Mouse (Mus musculus) embryonic facial prominence, embryonic 15.5 days (tissue): ENCODE results near the gene Eml3. TPM values are rescaled to one million over a fixed set of nuclear protein-coding genes. Genes with fewer than 3 reads are reported as not detected.

Experiments used
- ATAC-seq: fragments of 200-750 bp; cut with Nextera tagmentation; 2 replicates; pipeline ENCODE4 v1.8.0; 2017; ENCODE audit warnings: low read depth, moderate TSS enrichment; ENCODE audit not compliant: insufficient number of reproducible peaks, low FRiP score, low TSS enrichment
- H3K27ac ChIP-seq: fragments of 300-500 bp; sonication (generic); replicated peaks from 2 replicates; pipeline ENCODE4 v1.5.1; 2015; ENCODE audit warnings: mild to moderate bottlenecking, inconsistent platforms
- H3K27me3 ChIP-seq: fragments of 300-500 bp; sonication (generic); 2 replicates; pipeline ENCODE4 v1.6.1; 2015; ENCODE audit warnings: inconsistent platforms
- H3K36me3 ChIP-seq: fragments of 300-500 bp; sonication (generic); 2 replicates; pipeline ENCODE4 v1.6.1; 2015; ENCODE audit warnings: mild to moderate bottlenecking, inconsistent platforms
- H3K4me1 ChIP-seq: fragments of 300-500 bp; sonication (generic); 2 replicates; pipeline ENCODE4 v1.6.1; 2015; ENCODE audit warnings: inconsistent platforms
- H3K4me2 ChIP-seq: fragments of 300-500 bp; sonication (generic); replicated peaks from 2 replicates; pipeline ENCODE4 v1.6.1; 2015; ENCODE audit warnings: mild to moderate bottlenecking, inconsistent platforms
- H3K4me3 ChIP-seq: fragments of 300-500 bp; sonication (generic); replicated peaks from 2 replicates; pipeline ENCODE4 v1.5.1; 2015; ENCODE audit warnings: mild to moderate bottlenecking, inconsistent platforms
- H3K9ac ChIP-seq: fragments of 300-500 bp; sonication (generic); 2 replicates; pipeline ENCODE4 v1.6.1; 2015; ENCODE audit warnings: inconsistent platforms
- H3K9me3 ChIP-seq: fragments of 300-500 bp; sonication (generic); replicated peaks from 2 replicates; pipeline ENCODE4 v1.6.1; 2016; ENCODE audit warnings: inconsistent platforms
- WGBS: fragments of 180-500 bp; shearing (Covaris S2); methylation state at CpG from one replicate; pipeline ENCODE4 v1.1.7; 2015; 5-methylcytosine and 5-hydroxymethylcytosine counted together
- polyA plus RNA-seq: library from polyadenylated mRNA; unstranded; fragments of >200 nt; fragmentation: Nextera tagmentation; extraction: Ambion mirVana; gene quantifications from 2 replicates; pipeline ENCODE4 v1.2.1, GENCODE M21; 2015

Eml3 gene
- 41.3 and 43.1 TPM in 2 replicates for polyA plus RNA-seq

GRCm38 (mm10) chr19:8929224-8930088, at the start of gene Eml3, which contains the start of gene Rom1:
Gene Eml3, plus strand, starts transcription at chr19:8929552.
Gene Rom1, minus strand, starts transcription at chr19:8929356.
- H3K36me3 ChIP-seq, result peaks cover 48% of the 10 kb centered on the region
- H3K27me3 ChIP-seq, result no peaks in the 10 kb centered on the region
- H3K27ac ChIP-seq, result peak within 1 kb of the TSS; percentile 83
- H3K9ac ChIP-seq, result peak within 1 kb of the TSS; percentile 68
- peak within 1 kb of the TSS; percentile 73 for H3K4me2 ChIP-seq
- H3K4me1 ChIP-seq, result peaks cover 18% of the 10 kb centered on the region
- peak; percentile 76 for ATAC-seq
- peak within 1 kb of the TSS; percentile 84 for H3K4me3 ChIP-seq
- under 1% methylated on average over 61 of the region's 74 CpGs for WGBS
- no peaks in the 10 kb centered on the region for H3K9me3 ChIP-seq

- ATAC-seq, result peak; percentile 96
- peak within 1 kb of the TSS; percentile 90 for H3K27ac ChIP-seq
- WGBS, result under 1% methylated on average over 42 of the region's 42 CpGs
- H3K4me1 ChIP-seq, result peaks cover 15% of the 10 kb centered on the region
- peak within 1 kb of the TSS; percentile 86 for H3K9ac ChIP-seq
- H3K9me3 ChIP-seq, result no peaks in the 10 kb centered on the region
- H3K27me3 ChIP-seq, result no peaks in the 10 kb centered on the region
- H3K36me3 ChIP-seq, result peaks cover 19% of the 10 kb centered on the region
- peak within 1 kb of the TSS; percentile 76 for H3K4me2 ChIP-seq
- peak within 1 kb of the TSS; percentile 76 for H3K4me3 ChIP-seq
These were observed 48.9 kb upstream of the Eml3 start, which contains the start of gene Uqcc3 for GRCm38 (mm10) chr19:8880311-8881033. Gene Uqcc3, minus strand, starts transcription at chr19:8880923.

- Histone ChIP-seq H3K27me3 (no peaks in the 10 kb centered on the region), H3K4me1 (peaks cover 15% of the 10 kb centered on the region), H3K9me3 (no peaks in the 10 kb centered on the region), H3K27ac (peak overlapping the region; percentile 90; the same call in 1 of the 2 replicates), H3K9ac (peak overlapping the region; percentile 86), H3K4me2 (peak overlapping the region; percentile 76), H3K4me3 (peak overlapping the region; percentile 76), H3K36me3 (peaks cover 14% of the 10 kb centered on the region)
- 9% methylated on average over 3 of the region's 3 CpGs for WGBS
- ATAC-seq, result no peak
These were observed 48.3 kb upstream of the Eml3 start for GRCm38 (mm10) chr19:8881034-8881392.

GRCm38 (mm10) chr19:8883616-8884015, 45.7 kb upstream of the Eml3 start, which contains the start of the genes Lbhd1 and Gm49403:
Gene Lbhd1, plus strand, starts transcription at chr19:8883732.
Gene Gm49403, plus strand, starts transcription at chr19:8883930.
- no peak within 1 kb of the TSS for H3K4me2 ChIP-seq
- 74% methylated on average over 3 of the region's 3 CpGs for WGBS
- peaks cover 26% of the 10 kb centered on the region for H3K4me1 ChIP-seq
- H3K27ac ChIP-seq, result no peak within 1 kb of the TSS
- ATAC-seq, result no peak
- no peak within 1 kb of the TSS for H3K4me3 ChIP-seq
- H3K9ac ChIP-seq, result no peak within 1 kb of the TSS
- no peaks in the 10 kb centered on the region for H3K27me3 ChIP-seq
- no peaks in the 10 kb centered on the region for H3K9me3 ChIP-seq
- H3K36me3 ChIP-seq, result no peaks in the 10 kb centered on the region

GRCm38 (mm10) chr19:8886916-8887584, 42.3 kb upstream of the Eml3 start:
- Histone ChIP-seq H3K36me3 (peaks cover 15% of the 10 kb centered on the region), H3K9me3 (no peaks in the 10 kb centered on the region), H3K27ac (peak overlapping the region; percentile 88), H3K4me1 (peaks cover 18% of the 10 kb centered on the region), H3K9ac (no peak overlapping the region; the same call in 1 of the 2 replicates), H3K4me2 (peak overlapping the region; percentile 70; the same call in 1 of the 2 replicates), H3K4me3 (no peak overlapping the region), H3K27me3 (no peaks in the 10 kb centered on the region)
- 44% methylated on average over 1 of the region's 1 CpGs for WGBS
- ATAC-seq, result no peak

GRCm38 (mm10) chr19:8887585-8888463, 41.5 kb upstream of the Eml3 start:
- no peaks in the 10 kb centered on the region for H3K27me3 ChIP-seq
- peak overlapping the region; percentile 88 for H3K27ac ChIP-seq
- peak overlapping the region; percentile 70 for H3K4me3 ChIP-seq
- peaks cover 15% of the 10 kb centered on the region for H3K36me3 ChIP-seq
- ATAC-seq, result no peak
- peak overlapping the region; percentile 89 for H3K9ac ChIP-seq
- WGBS, result 13% methylated on average over 19 of the region's 19 CpGs
- H3K4me1 ChIP-seq, result peaks cover 18% of the 10 kb centered on the region
- peak overlapping the region; percentile 70 for H3K4me2 ChIP-seq
- H3K9me3 ChIP-seq, result no peaks in the 10 kb centered on the region

- Histone ChIP-seq H3K36me3 (peaks cover 15% of the 10 kb centered on the region), H3K4me2 (peak within 1 kb of the TSS; percentile 70), H3K4me3 (peak within 1 kb of the TSS; percentile 70), H3K4me1 (peaks cover 22% of the 10 kb centered on the region), H3K9me3 (no peaks in the 10 kb centered on the region), H3K9ac (peak within 1 kb of the TSS; percentile 89), H3K27ac (peak within 1 kb of the TSS; percentile 88), H3K27me3 (no peaks in the 10 kb centered on the region)
- ATAC-seq, result peak; percentile 93
- under 1% methylated on average over 58 of the region's 58 CpGs for WGBS
These were observed 40.6 kb upstream of the Eml3 start, which contains the start of the genes 1810009A15Rik and Gm49416 for GRCm38 (mm10) chr19:8888511-8889385. Gene 1810009A15Rik, plus strand, starts transcription at chr19:8888853. Gene Gm49416, plus strand, starts transcription at chr19:8888926.

GRCm38 (mm10) chr19:8892829-8893766, 36.3 kb upstream of the Eml3 start, which contains the start of gene Ints5:
Gene Ints5, plus strand, starts transcription at chr19:8893005.
- H3K4me2 ChIP-seq, result peak within 1 kb of the TSS; percentile 72
- no peaks in the 10 kb centered on the region for H3K27me3 ChIP-seq
- peak; percentile 40 for ATAC-seq
- peaks cover 35% of the 10 kb centered on the region for H3K4me1 ChIP-seq
- peak within 1 kb of the TSS; percentile 90 for H3K27ac ChIP-seq
- H3K9me3 ChIP-seq, result no peaks in the 10 kb centered on the region
- 2% methylated on average over 54 of the region's 54 CpGs for WGBS
- H3K4me3 ChIP-seq, result peak within 1 kb of the TSS; percentile 88
- H3K9ac ChIP-seq, result peak within 1 kb of the TSS; percentile 89
- peaks cover 37% of the 10 kb centered on the region for H3K36me3 ChIP-seq
